Mouse (Mus musculus) neural tube, embryonic 11.5 days (tissue): ENCODE data around the gene Maml3. TPM values are rescaled to one million over a fixed set of nuclear protein-coding genes. Genes with fewer than 3 reads are reported as not detected.

Experiments
- ATAC-seq: fragments of 200-750 bp; cut with Nextera tagmentation; 2 replicates; pipeline ENCODE4 v1.8.0; 2017; ENCODE audit warnings: moderate number of reproducible peaks, mild to moderate bottlenecking, moderate TSS enrichment, moderate library complexity; ENCODE audit not compliant: insufficient read depth, low FRiP score, low TSS enrichment
- DNase-seq: peaks from one replicate; pipeline ENCODE4 v3.0.0-alpha.2; 2015; ENCODE audit warnings: low spot score
- H3K27ac ChIP-seq: fragments of 300-500 bp; sonication (generic); 2 replicates; pipeline ENCODE4 v1.5.1; 2014; ENCODE audit warnings: low read depth, mild to moderate bottlenecking, low read length
- H3K27me3 ChIP-seq: fragments of 300-500 bp; sonication (generic); 2 replicates; pipeline ENCODE4 v1.6.1; 2014; ENCODE audit warnings: mild to moderate bottlenecking, low read length, mixed read lengths; ENCODE audit not compliant: control insufficient read depth, insufficient read depth
- H3K36me3 ChIP-seq: fragments of 300-500 bp; sonication (generic); 2 replicates; pipeline ENCODE4 v1.6.1; 2014; ENCODE audit warnings: mild to moderate bottlenecking, low read length, moderate library complexity, mixed read lengths; ENCODE audit not compliant: control insufficient read depth, insufficient read depth
- H3K4me1 ChIP-seq: fragments of 300-500 bp; sonication (generic); 2 replicates; pipeline ENCODE4 v1.6.1; 2014; ENCODE audit warnings: low read length, mixed read lengths; ENCODE audit not compliant: control insufficient read depth, insufficient read depth
- H3K4me2 ChIP-seq: fragments of 300-500 bp; sonication (generic); 2 replicates; pipeline ENCODE4 v1.6.1; 2014; ENCODE audit warnings: low read depth, mild to moderate bottlenecking, moderate library complexity
- H3K4me3 ChIP-seq: fragments of 300-500 bp; sonication (generic); 2 replicates; pipeline ENCODE4 v1.5.1; 2014; ENCODE audit warnings: low read depth, low read length
- H3K9ac ChIP-seq: fragments of 300-500 bp; sonication (generic); 2 replicates; pipeline ENCODE4 v1.6.1; 2014; ENCODE audit warnings: mild to moderate bottlenecking, low read length
- H3K9me3 ChIP-seq: fragments of 300-500 bp; sonication (generic); 2 replicates; pipeline ENCODE4 v1.6.1; 2016; ENCODE audit warnings: low read length; ENCODE audit not compliant: control insufficient read depth
- WGBS: fragments of 180-500 bp; shearing (Covaris S2); extraction: QIAGEN DNeasy Blood & Tissue Kit; methylation state at CpG from one replicate; pipeline ENCODE4 v1.1.7; 2014; 5-methylcytosine and 5-hydroxymethylcytosine counted together
- polyA plus RNA-seq: library from polyadenylated mRNA; unstranded; fragments of >200 nt; fragmentation: Nextera tagmentation; extraction: Ambion mirVana; gene quantifications from 2 replicates; pipeline ENCODE4 v1.2.1, GENCODE M21; 2014

Maml3 gene
- polyA plus RNA-seq, 1 experiment from 2014 or later: 8.1 TPM

- Histone ChIP-seq H3K36me3 (no peaks in the 10 kb centered on the region), H3K27ac (no peak overlapping the region), H3K4me3 (no peak overlapping the region), H3K9ac (no peak overlapping the region), H3K4me1 (no peaks in the 10 kb centered on the region), H3K4me2 (no peak overlapping the region), H3K27me3 (no peaks in the 10 kb centered on the region), H3K9me3 (no peaks in the 10 kb centered on the region)
- DNase-seq (no peak), ATAC-seq (no peak)
- WGBS: 81% methylated on average over 6 of the region's 6 CpGs
These were observed 263.7 kb downstream of the Maml3 start for GRCm38 (mm10) chr3:51841177-51841576.

DNA sequence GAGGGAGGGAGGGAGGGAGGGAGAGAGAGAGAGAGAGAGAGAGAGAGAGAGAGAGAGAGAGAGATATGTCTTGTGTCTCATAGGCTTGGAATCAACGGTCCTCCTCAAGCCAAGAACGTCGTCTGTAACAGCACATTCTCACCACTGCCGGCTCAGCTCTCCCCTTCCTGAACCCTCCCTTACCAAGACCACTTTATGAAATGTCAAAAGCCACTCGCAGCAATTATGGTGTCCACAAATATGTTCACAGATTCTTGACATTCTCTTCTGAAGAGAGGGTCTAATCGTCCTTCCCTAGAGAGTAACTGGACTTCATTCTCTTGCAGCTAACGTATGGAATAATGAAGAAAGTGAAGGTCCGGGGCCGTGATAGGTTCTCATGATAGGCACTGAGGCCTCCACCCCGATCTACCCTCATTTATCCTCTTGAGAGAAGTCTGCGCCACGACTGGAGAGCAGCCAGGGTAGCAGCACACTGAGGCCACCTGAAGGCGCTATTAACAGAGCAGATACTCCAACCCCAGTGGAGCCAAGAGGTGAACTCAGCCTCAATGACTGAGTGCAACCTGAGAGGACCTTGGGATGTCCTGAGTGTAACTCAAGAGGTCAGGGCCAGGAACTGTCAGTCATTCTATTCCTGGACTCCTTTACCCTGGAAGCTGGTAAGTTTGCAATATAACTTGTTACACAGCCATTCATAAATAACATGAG is 264.6 kb downstream of the Maml3 start:
- Histone ChIP-seq H3K9me3 (no peaks in the 10 kb centered on the region), H3K4me3 (no peak overlapping the region), H3K4me1 (no peaks in the 10 kb centered on the region), H3K27me3 (no peaks in the 10 kb centered on the region), H3K36me3 (no peaks in the 10 kb centered on the region), H3K4me2 (no peak overlapping the region), H3K9ac (no peak overlapping the region), H3K27ac (no peak overlapping the region)
- 91% methylated on average over 13 of the region's 13 CpGs for WGBS
- ATAC-seq (no peak), DNase-seq (no peak)

DNA sequence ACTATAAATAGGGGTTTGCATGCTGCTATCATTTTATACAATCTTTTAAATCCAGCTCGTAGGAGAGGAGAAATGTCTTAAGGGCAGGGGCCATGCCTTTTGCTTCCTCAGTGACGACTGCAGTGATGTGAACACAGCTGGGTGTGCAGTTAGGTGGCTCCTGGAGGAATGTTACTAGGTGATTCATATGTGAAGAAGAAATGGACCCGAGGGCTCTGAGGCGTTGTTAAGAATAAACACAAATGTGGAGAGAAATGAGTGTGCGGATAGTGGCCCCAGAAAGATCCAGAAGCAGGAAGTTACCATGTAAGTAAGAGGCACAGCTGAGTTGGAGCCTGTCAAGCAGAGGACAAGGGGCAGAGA is 265.5 kb downstream of the Maml3 start:
- no peak for DNase-seq
- no peak for ATAC-seq
- no peaks in the 10 kb centered on the region for H3K36me3 ChIP-seq
- H3K9me3 ChIP-seq: no peaks in the 10 kb centered on the region
- H3K27ac ChIP-seq: no peak overlapping the region
- no peak overlapping the region for H3K4me3 ChIP-seq
- no peak overlapping the region for H3K9ac ChIP-seq
- no peak overlapping the region for H3K4me2 ChIP-seq
- no peaks in the 10 kb centered on the region for H3K27me3 ChIP-seq
- H3K4me1 ChIP-seq: no peaks in the 10 kb centered on the region
- WGBS: 90% methylated on average over 5 of the region's 5 CpGs

GRCm38 (mm10) chr3:51838696-51839352 is 266.1 kb downstream of the Maml3 start:
- 85% methylated on average over 5 of the region's 5 CpGs for WGBS
- Histone ChIP-seq H3K27ac (no peak overlapping the region), H3K9ac (no peak overlapping the region), H3K4me2 (no peak overlapping the region), H3K27me3 (no peaks in the 10 kb centered on the region), H3K4me3 (no peak overlapping the region), H3K36me3 (no peaks in the 10 kb centered on the region), H3K4me1 (no peaks in the 10 kb centered on the region), H3K9me3 (no peaks in the 10 kb centered on the region)
- ATAC-seq (no peak), DNase-seq (no peak)

DNA sequence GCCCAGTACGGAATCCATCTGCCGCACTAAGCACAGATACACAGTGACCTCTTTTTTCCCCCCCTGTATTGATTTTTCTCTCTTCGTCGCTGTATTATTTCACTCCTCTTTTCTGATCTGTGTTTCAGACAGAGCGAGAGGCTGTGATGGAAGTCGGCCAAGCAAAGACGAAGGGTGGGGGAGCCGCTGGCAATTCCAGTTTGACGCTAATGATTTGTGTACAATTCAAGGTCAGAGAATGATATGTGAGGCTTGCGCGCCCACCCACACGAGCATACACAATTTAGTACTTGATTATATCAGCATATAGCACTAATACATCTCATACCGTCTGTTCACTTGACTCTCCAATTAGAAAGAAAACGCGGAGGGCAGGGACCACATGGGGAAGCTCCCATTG is 271.9 kb downstream of the Maml3 start:
- Histone ChIP-seq H3K4me1 (peaks cover 3% of the 10 kb centered on the region; the same call in 1 of the 2 replicates), H3K27ac (no peak overlapping the region)
- no peak for DNase-seq

DNA sequence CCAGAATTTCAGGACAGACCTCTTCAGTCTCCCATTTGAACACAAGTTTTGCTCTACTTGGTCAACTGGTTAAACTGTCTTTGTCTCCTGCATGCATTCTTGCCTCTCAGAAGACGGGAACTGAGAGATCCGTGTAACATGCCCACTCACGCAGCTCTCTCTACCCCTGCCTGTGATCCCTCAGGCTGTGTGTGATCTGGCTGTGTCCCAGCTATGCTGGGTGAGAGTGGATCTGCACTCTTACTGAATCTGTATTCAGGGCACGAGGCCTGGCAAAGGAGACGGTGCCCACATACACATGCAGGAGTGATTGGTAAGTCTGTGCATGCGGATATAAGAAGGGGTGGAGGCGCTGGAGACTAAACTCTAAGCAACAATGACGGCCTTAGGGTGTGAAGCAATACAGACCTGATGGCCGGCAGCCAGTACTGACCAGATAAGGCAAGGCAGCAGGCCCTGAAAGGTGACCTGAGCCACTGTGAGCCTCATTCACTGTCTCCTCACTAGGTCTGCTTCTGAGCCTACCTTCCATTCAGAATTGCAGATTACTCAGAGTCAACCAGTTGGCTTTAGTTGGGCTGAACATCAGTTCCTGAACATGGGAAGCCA is 274.0 kb downstream of the Maml3 start:
- Histone ChIP-seq H3K9me3 (no peaks in the 10 kb centered on the region), H3K4me1 (peaks cover 3% of the 10 kb centered on the region; the same call in 1 of the 2 replicates), H3K27ac (no peak overlapping the region), H3K27me3 (no peaks in the 10 kb centered on the region), H3K4me2 (no peak overlapping the region), H3K9ac (no peak overlapping the region), H3K36me3 (no peaks in the 10 kb centered on the region), H3K4me3 (no peak overlapping the region)
- no peak for DNase-seq
- ATAC-seq: no peak
- 92% methylated on average over 9 of the region's 9 CpGs for WGBS

More for the DNA sequence above, 271.9 kb downstream of the Maml3 start:
- H3K9me3 ChIP-seq: no peaks in the 10 kb centered on the region
- no peak overlapping the region for H3K4me3 ChIP-seq
- H3K36me3 ChIP-seq: no peaks in the 10 kb centered on the region
- no peak overlapping the region for H3K4me2 ChIP-seq
- no peak for ATAC-seq
- 77% methylated on average over 15 of the region's 15 CpGs for WGBS
- H3K9ac ChIP-seq: no peak overlapping the region
- no peaks in the 10 kb centered on the region for H3K27me3 ChIP-seq

DNA sequence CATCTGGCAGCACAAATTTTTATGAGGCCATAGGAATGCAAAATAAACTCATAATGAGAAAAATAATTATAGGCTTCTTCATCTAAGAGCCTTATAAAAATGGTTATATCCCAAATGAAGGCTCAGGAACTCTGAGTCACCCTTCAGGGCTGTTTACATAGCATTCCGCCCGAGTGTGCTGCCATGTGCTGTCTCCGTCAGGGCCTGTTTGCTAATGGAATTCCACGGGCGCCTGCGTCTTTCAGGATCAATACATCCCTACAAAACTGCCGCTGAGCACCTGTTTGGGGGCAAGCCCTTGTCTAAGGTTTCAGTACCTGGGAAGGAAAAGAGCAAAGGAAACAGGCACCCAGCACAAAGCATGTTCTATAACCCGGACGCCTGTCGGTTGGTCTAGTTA is 279.3 kb downstream of the Maml3 start:
- Histone ChIP-seq H3K4me3 (no peak overlapping the region), H3K9me3 (no peaks in the 10 kb centered on the region), H3K27ac (no peak overlapping the region), H3K27me3 (no peaks in the 10 kb centered on the region), H3K4me1 (no peaks in the 10 kb centered on the region), H3K36me3 (no peaks in the 10 kb centered on the region), H3K4me2 (no peak overlapping the region), H3K9ac (no peak overlapping the region)
- ATAC-seq (no peak), DNase-seq (no peak)
- WGBS: 67% methylated on average over 10 of the region's 10 CpGs

DNA sequence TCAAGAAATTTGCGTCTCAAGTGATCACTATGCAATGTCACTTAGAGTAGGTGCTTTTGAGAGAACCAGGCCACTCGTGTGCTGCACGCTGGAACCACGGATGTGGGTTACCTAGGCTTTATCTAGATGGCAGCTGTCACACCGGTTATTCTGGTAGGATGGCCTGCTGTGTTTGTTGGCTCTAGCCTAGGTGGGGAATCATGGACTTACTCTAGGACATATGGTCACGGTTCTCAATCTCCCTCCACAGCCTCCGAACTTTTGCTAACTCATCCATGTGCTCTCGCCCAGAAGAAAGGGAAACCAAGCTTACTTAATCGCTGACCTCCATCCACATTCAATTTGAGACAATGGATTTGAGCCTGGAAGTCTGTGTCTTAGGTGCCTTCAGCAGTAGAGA is 280.4 kb downstream of the Maml3 start:
- no peaks in the 10 kb centered on the region for H3K4me1 ChIP-seq
- H3K27me3 ChIP-seq: no peaks in the 10 kb centered on the region
- WGBS: 87% methylated on average over 9 of the region's 9 CpGs
- no peak overlapping the region for H3K27ac ChIP-seq
- H3K9ac ChIP-seq: no peak overlapping the region
- H3K4me3 ChIP-seq: no peak overlapping the region
- no peak overlapping the region for H3K4me2 ChIP-seq
- ATAC-seq (no peak), DNase-seq (no peak)
- no peaks in the 10 kb centered on the region for H3K9me3 ChIP-seq
- no peaks in the 10 kb centered on the region for H3K36me3 ChIP-seq

DNA sequence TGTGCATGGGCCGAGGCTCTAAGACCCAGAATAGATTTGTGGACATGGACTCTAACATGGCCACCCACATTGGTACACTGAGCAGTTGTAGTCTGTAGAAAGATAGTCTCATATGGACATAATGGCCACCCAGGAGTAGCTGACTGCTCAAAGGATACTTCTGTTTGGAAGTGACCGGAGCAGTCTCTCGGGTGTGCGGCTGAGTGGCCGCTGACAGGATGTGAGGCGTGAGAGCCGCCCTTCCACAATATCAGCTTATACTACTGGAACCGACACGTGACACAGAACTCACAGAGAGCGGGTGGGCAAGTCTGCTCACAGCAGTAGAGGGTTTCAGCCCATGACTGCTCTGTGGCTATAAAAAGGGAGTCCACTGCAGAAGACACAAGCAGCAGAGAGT is 283.3 kb downstream of the Maml3 start:
- WGBS: 89% methylated on average over 10 of the region's 10 CpGs

More for the DNA sequence above, 283.3 kb downstream of the Maml3 start:
- Histone ChIP-seq H3K27me3 (no peaks in the 10 kb centered on the region), H3K27ac (no peak overlapping the region), H3K36me3 (no peaks in the 10 kb centered on the region), H3K9ac (no peak overlapping the region), H3K4me2 (no peak overlapping the region), H3K4me3 (no peak overlapping the region), H3K4me1 (peaks cover 5% of the 10 kb centered on the region; the same call in 1 of the 2 replicates), H3K9me3 (no peaks in the 10 kb centered on the region)
- DNase-seq (no peak), ATAC-seq (no peak)
